Mouse (Mus musculus) kidney, adult 2 months (tissue): ENCODE data around the gene Kcnk10. TPM values are rescaled to one million over a fixed set of nuclear protein-coding genes. Genes with fewer than 3 reads are reported as not detected.

ENCODE experiments used
- DNase-seq: peaks from one replicate; pipeline ENCODE4 v3.0.0; 2021
- H3K27ac ChIP-seq: fragments of 200-500 bp; 2 replicates; pipeline ENCODE4 v1.5.1; 2012; ENCODE audit warnings: low read depth, low read length, control low read depth, inconsistent platforms; ENCODE audit not compliant: insufficient read depth
- H3K27me3 ChIP-seq: fragments of 200-500 bp; replicated peaks from 2 replicates; pipeline ENCODE4 v1.6.1; 2012; ENCODE audit warnings: mild to moderate bottlenecking, moderate library complexity, low read length, inconsistent platforms; ENCODE audit not compliant: control insufficient read depth, insufficient read depth
- H3K36me3 ChIP-seq: fragments of 200-500 bp; 2 replicates; pipeline ENCODE4 v1.6.1; 2012; ENCODE audit warnings: mild to moderate bottlenecking, moderate library complexity, low read length, inconsistent platforms; ENCODE audit not compliant: control insufficient read depth, insufficient read depth
- H3K4me1 ChIP-seq: fragments of 200-500 bp; 2 replicates; pipeline ENCODE4 v1.6.1; 2011; ENCODE audit warnings: low read length; ENCODE audit not compliant: control insufficient read depth, insufficient read depth
- H3K4me3 ChIP-seq: fragments of 200-500 bp; 2 replicates; pipeline ENCODE4 v1.5.1; 2011; ENCODE audit warnings: mild to moderate bottlenecking, low read depth, low read length, control low read depth; ENCODE audit not compliant: insufficient read depth
- CTCF ChIP-seq: fragments of 200-500 bp; conservative IDR thresholded peaks from 2 replicates; pipeline ENCODE4 v1.5.1; 2011; ENCODE audit warnings: low read depth, mild to moderate bottlenecking, control low read depth, low read length, moderate library complexity, mixed read lengths; ENCODE audit not compliant: insufficient read depth, insufficient read length
- POLR2A ChIP-seq: fragments of 200-500 bp; IDR thresholded peaks from one replicate; pipeline ENCODE4 v1.6.1; 2011; ENCODE audit warnings: low read depth, low read length, control low read depth
- WGBS: fragments of 180-500 bp; shearing (Covaris S2); methylation state at CpG from one replicate; pipeline ENCODE4 v1.1.7; 2018; 5-methylcytosine and 5-hydroxymethylcytosine counted together
- polyA plus RNA-seq: library from polyadenylated mRNA; depleted of rRNA; stranded (reverse); fragments of >200 nt; gene quantifications from 2 replicates; pipeline ENCODE4 v1.2.3, GENCODE M21; 2012

Kcnk10 gene
- polyA plus RNA-seq, 1 experiment, result 0.06 TPM

- no peak overlapping the region for H3K4me3 ChIP-seq
- no peak overlapping the region for H3K27ac ChIP-seq
- H3K4me1 ChIP-seq, result no peaks in the 10 kb centered on the region
- H3K36me3 ChIP-seq, result no peaks in the 10 kb centered on the region
- TF ChIP-seq CTCF (no peak), POLR2A (no peak)
- DNase-seq, result no peak
- 73% methylated on average over 3 of the region's 3 CpGs for whole genome bisulfite sequencing
- H3K27me3 ChIP-seq, result no peaks in the 10 kb centered on the region; the same call in 1 of the 2 replicates
These were observed 32.2 kb upstream of the Kcnk10 start for GRCm38 (mm10) chr12:98610341-98610740.

- no peaks in the 10 kb centered on the region for H3K36me3 ChIP-seq
- no peaks in the 10 kb centered on the region for H3K4me1 ChIP-seq
- no peak overlapping the region for H3K4me3 ChIP-seq
- TF ChIP-seq POLR2A, result no peak
- TF ChIP-seq CTCF, result no peak
- no peak overlapping the region for H3K27ac ChIP-seq
- DNase-seq, result no peak
- WGBS, result 72% methylated on average over 5 of the region's 5 CpGs
- H3K27me3 ChIP-seq, result no peaks in the 10 kb centered on the region; the same call in 1 of the 2 replicates
These were observed 28.6 kb upstream of the Kcnk10 start for GRCm38 (mm10) chr12:98606595-98607290.

GRCm38 (mm10) chr12:98605264-98605663 lies 27.2 kb upstream of the Kcnk10 start:
- H3K27me3 ChIP-seq, result no peaks in the 10 kb centered on the region; the same call in 1 of the 2 replicates
- 78% methylated on average over 1 of the region's 1 CpGs for WGBS
- H3K36me3 ChIP-seq, result no peaks in the 10 kb centered on the region
- H3K27ac ChIP-seq, result no peak overlapping the region
- H3K4me1 ChIP-seq, result no peaks in the 10 kb centered on the region
- no peak for DNase-seq
- H3K4me3 ChIP-seq, result no peak overlapping the region
- TF ChIP-seq CTCF, result no peak
- TF ChIP-seq POLR2A, result no peak

- Histone ChIP-seq H3K36me3 (no peaks in the 10 kb centered on the region), H3K4me1 (no peaks in the 10 kb centered on the region), H3K27me3 (no peaks in the 10 kb centered on the region), H3K27ac (no peak overlapping the region), H3K4me3 (no peak overlapping the region)
- DNase-seq, result no peak
- WGBS, result 33% methylated on average over 6 of the region's 6 CpGs
- TF ChIP-seq CTCF (no peak), POLR2A (no peak)
These were observed 24.0 kb upstream of the Kcnk10 start for GRCm38 (mm10) chr12:98602114-98602513.

GRCm38 (mm10) chr12:98600861-98601260 lies 22.8 kb upstream of the Kcnk10 start:
- TF ChIP-seq CTCF (no peak), POLR2A (no peak)
- no peak overlapping the region for H3K4me3 ChIP-seq
- H3K36me3 ChIP-seq, result no peaks in the 10 kb centered on the region
- H3K27ac ChIP-seq, result no peak overlapping the region
- no peaks in the 10 kb centered on the region for H3K4me1 ChIP-seq
- DNase-seq, result no peak
- no peaks in the 10 kb centered on the region for H3K27me3 ChIP-seq
- 86% methylated on average over 5 of the region's 5 CpGs for WGBS

GRCm38 (mm10) chr12:98591016-98591415 lies 12.9 kb upstream of the Kcnk10 start:
- 90% methylated on average over 2 of the region's 2 CpGs for WGBS
- Histone ChIP-seq H3K27me3 (no peaks in the 10 kb centered on the region), H3K36me3 (no peaks in the 10 kb centered on the region), H3K4me1 (no peaks in the 10 kb centered on the region), H3K27ac (no peak overlapping the region), H3K4me3 (no peak overlapping the region)
- TF ChIP-seq CTCF, result no peak
- no peak for TF ChIP-seq POLR2A
- no peak for DNase-seq

- no peak overlapping the region for H3K4me3 ChIP-seq
- H3K27ac ChIP-seq, result no peak overlapping the region
- H3K4me1 ChIP-seq, result no peaks in the 10 kb centered on the region
- H3K27me3 ChIP-seq, result no peaks in the 10 kb centered on the region
- no peak for DNase-seq
- H3K36me3 ChIP-seq, result no peaks in the 10 kb centered on the region
- WGBS, result 56% methylated on average over 6 of the region's 6 CpGs
- no peak for TF ChIP-seq POLR2A
- no peak for TF ChIP-seq CTCF
These were observed 10.5 kb upstream of the Kcnk10 start for GRCm38 (mm10) chr12:98588573-98588972.
